Mouse (Mus musculus) activated CD4-positive, CD25-positive, alpha-beta regulatory T cell, adult 9 weeks (primary cell): ENCODE measurements around the gene A930009A15Rik. TPM values are rescaled to one million over a fixed set of nuclear protein-coding genes. Genes with fewer than 3 reads are reported as not detected.

Source experiments
- polyA plus RNA-seq: library from polyadenylated mRNA; unstranded; fragments of 100-300 nt; shearing (Covaris generic); gene quantifications from one replicate; pipeline ENCODE4 v1.2.1, GENCODE M21; 2017

A930009A15Rik gene
- not detected for polyA plus RNA-seq

DNA sequence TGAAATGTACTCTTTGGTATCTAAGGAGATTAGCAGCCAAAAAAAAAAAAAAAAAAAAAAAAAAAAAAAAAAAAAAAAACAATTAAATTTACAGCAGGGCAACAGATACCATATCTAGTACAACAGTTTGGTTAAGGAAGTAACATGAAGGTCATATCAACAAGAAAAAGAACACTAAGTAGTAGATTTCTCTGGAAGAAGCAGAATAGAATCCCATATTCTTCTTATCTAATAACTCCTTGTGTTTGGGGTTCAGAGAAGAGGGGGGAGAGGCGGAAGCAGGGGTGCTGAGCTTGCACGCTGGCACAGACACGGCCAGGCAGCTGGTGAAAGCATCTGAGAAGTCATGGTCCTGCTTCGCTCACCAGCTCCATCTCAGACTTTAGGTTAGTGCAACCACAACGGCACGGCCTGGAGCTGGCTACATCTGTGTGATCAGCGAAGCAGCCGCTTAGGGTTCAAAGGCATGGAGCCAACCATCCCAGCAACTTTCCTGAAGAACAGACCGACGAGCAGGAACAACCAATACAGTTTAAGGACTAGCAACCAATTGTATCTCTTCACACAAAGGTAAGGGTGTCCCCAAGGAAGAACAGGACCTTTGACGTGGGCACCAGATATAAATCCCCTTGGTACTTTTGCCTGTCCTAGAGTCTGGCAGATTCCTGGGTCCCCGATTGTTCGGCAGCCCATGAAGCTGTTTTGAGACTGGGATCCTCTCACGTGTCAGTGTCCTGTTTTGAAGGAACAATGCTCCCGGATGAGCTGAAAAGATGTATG, at the start of gene A930009A15Rik:
Gene A930009A15Rik, plus strand, starts transcription at position 275 of the 780 bp plus-strand sequence.

DNA sequence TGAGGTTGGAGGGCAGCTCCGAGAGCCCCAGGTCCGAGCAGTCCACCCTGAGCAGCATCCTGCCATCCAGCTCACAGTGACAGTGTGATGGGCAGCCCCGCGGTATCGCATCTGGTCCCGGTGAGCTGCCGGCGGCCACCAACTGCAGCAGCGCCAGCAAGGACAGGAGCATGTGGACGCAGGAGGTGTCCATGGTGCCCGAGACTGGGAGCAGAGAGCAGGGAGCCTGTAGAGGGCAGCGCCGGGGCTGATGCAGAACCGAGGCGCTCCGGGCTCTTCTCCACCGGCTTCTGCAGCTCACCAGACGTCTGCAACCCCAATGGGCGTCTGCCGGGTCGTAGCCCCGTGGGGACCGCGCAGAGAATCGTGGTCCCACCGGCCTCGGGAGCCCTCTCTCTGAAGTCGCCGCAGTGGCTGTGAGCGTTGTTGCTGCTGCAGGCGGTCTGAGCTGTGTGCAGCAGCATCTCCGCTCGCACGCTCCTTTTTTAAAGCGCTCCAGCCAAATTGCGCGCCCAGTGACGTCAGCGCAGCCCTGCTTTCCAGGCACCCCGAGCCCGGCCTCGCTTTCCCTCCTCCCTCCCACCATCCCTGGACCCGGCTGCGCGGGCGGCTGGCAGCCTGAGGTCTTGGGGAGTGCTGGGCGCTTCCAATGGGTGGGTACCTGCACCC, 17.6 kb downstream of the A930009A15Rik start, which contains the start of gene Lgr5:
Gene Lgr5, minus strand, starts transcription at position 480 of the 669 bp plus-strand sequence.

Other genes with a start within 250 kb of the A930009A15Rik start
- 49.2 TPM for gene Tmem19, start 207.5 kb upstream of the A930009A15Rik start, polyA plus RNA-seq
- gene Thap2, start 185.5 kb upstream of the A930009A15Rik start, polyA plus RNA-seq = 15.4 TPM
- gene Zfc3h1, start 185.0 kb upstream of the A930009A15Rik start, polyA plus RNA-seq = 30.2 TPM
- gene Lgr5, start 17.8 kb downstream of the A930009A15Rik start, polyA plus RNA-seq = 0.06 TPM
- 0.72 TPM for gene Tspan8, start 246.8 kb downstream of the A930009A15Rik start, polyA plus RNA-seq